Mouse (Mus musculus): ENCODE results near the gene Ccdc14.
A peak's percentile ranks its signal among the peaks of the same experiment; 100 is the strongest.
"Not testable (repeated sequence)": the region's sequence is repeated elsewhere in the genome, so short reads cannot be mapped to it uniquely, and the experiment has no call there.

Gene Ccdc14

GRCm38 (mm10) chr16:34690334-34691144, at the start of gene Ccdc14:
Gene Ccdc14, plus strand, starts transcription at chr16:34690616.
- DNase-seq (ENCODE audit: low read depth) = peak; percentile 86

- DNase-seq (ENCODE audit: low read depth) = no peak
Observed at GRCm38 (mm10) chr16:34643511-34644259, 46.7 kb upstream of the Ccdc14 start.

- no peak for DNase-seq (ENCODE audit: low read depth)
Observed at GRCm38 (mm10) chr16:34649621-34650020, 40.8 kb upstream of the Ccdc14 start, which contains the start of gene Ropn1. Gene Ropn1, plus strand, starts transcription at chr16:34649921.

- DNase-seq (ENCODE audit: low read depth) = no peak
Observed at GRCm38 (mm10) chr16:34653023-34653422, 37.4 kb upstream of the Ccdc14 start.

- not testable (repeated sequence) for DNase-seq (ENCODE audit: low read depth)
Observed at GRCm38 (mm10) chr16:34657566-34657965, 32.9 kb upstream of the Ccdc14 start.

- no peak for DNase-seq (ENCODE audit: low read depth)
Observed at GRCm38 (mm10) chr16:34657983-34658382, 32.4 kb upstream of the Ccdc14 start.

- DNase-seq (ENCODE audit: low read depth) = no peak
Observed at GRCm38 (mm10) chr16:34658388-34658787, 32.0 kb upstream of the Ccdc14 start.

GRCm38 (mm10) chr16:34664553-34664952, 25.9 kb upstream of the Ccdc14 start:
- no peak for DNase-seq (ENCODE audit: low read depth)

GRCm38 (mm10) chr16:34667031-34667726, 23.2 kb upstream of the Ccdc14 start:
- peak; percentile 54 for DNase-seq (ENCODE audit: low read depth)

- no peak for DNase-seq (ENCODE audit: low read depth)
Observed at GRCm38 (mm10) chr16:34668341-34668740, 22.1 kb upstream of the Ccdc14 start.

- DNase-seq (ENCODE audit: low read depth) = no peak
Observed at GRCm38 (mm10) chr16:34671966-34672365, 18.4 kb upstream of the Ccdc14 start.

- DNase-seq (ENCODE audit: low read depth) = no peak
Observed at GRCm38 (mm10) chr16:34672822-34673221, 17.6 kb upstream of the Ccdc14 start.

GRCm38 (mm10) chr16:34674365-34674764, 16.1 kb upstream of the Ccdc14 start:
- no peak for DNase-seq (ENCODE audit: low read depth)

- DNase-seq (ENCODE audit: low read depth) = no peak
Observed at GRCm38 (mm10) chr16:34681823-34682222, 8.6 kb upstream of the Ccdc14 start.

- no peak for DNase-seq (ENCODE audit: low read depth)
Observed at GRCm38 (mm10) chr16:34689879-34690278, 537 bp upstream of the Ccdc14 start.

- DNase-seq (ENCODE audit: low read depth) = peak; percentile 48
Observed at GRCm38 (mm10) chr16:34691156-34691555, 740 bp downstream of the Ccdc14 start.

- no peak for DNase-seq (ENCODE audit: low read depth)
Observed at GRCm38 (mm10) chr16:34694477-34694876, 4.1 kb downstream of the Ccdc14 start.

- DNase-seq (ENCODE audit: low read depth) = not testable (repeated sequence)
Observed at GRCm38 (mm10) chr16:34698721-34699120, 8.3 kb downstream of the Ccdc14 start.

- peak; percentile 59 for DNase-seq (ENCODE audit: low read depth)
Observed at GRCm38 (mm10) chr16:34700165-34700827, 9.9 kb downstream of the Ccdc14 start.

GRCm38 (mm10) chr16:34700828-34701216, 10.4 kb downstream of the Ccdc14 start:
- DNase-seq (ENCODE audit: low read depth) = no peak

- DNase-seq (ENCODE audit: low read depth) = no peak
Observed at GRCm38 (mm10) chr16:34706019-34706418, 15.6 kb downstream of the Ccdc14 start.

GRCm38 (mm10) chr16:34706487-34706946, 16.1 kb downstream of the Ccdc14 start:
- no peak for DNase-seq (ENCODE audit: low read depth)

Data from c-Kit-positive CD71-positive TER-119-negative erythroid progenitor cells, embryonic 14.5 days (primary cell).